20 mouse cellular contexts compared by ENCODE assay signal in the genomic region with DNA sequence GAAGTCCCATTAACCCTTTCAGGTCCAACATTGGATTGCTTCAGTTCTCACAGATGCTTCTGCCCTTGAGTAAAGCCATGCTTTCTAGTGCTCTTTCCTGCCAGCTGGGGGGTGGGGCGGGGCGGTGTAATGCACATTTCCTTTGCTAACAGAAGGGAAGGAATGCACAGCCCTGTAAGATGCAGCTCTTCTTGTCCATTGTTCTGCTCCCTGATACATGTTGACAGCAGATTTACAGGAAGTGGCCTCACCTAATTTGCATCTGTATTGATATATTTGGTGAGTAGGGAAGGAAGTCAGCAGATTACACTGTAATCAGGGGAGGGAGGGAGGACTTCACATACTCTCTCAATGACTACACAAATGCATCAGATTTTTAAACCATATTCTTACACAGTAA.
DNase-seq lines count a peak whose midpoint lies in the region; ATAC-seq and TF ChIP-seq lines count a peak whose summit lies in the region.
"Had no signal": no experiment of that assay in that cellular context is flagged by ENCODE, and none has a peak within 500 bp of the region (broad histone marks: within the 10 kb centered on the region; RNA-seq: fewer than 3 reads in every experiment).

No protein-coding gene starts in this region.

- H3K27ac ChIP-seq in liver, embryonic 11.5 days (ENCODE audit: low read depth, low read length): no peak overlapping the region
- H3K27ac ChIP-seq in heart, adult 2 months: no peak overlapping the region
- H3K27ac ChIP-seq: embryonic facial prominence, embryonic 13.5 days; limb, embryonic 12.5 days; stomach, postnatal 0 days had no signal

- intact Hi-C loops in heart, adult 2 months (cut with DNase I): loop anchor here (5.0 to 10.0 kb wide), 3 partner anchors 233 to 985 kb away; no protein-coding TSS in a partner anchor

- no peaks in the 10 kb centered on the region for H3K9me3 ChIP-seq in liver, embryonic 11.5 days (ENCODE audit: control insufficient read depth, low read length)
- H3K9me3 ChIP-seq: embryonic facial prominence, embryonic 13.5 days; G1E; heart, embryonic 12.5 days; limb, embryonic 12.5 days had no signal

- DNase-seq in liver: peak; percentile 23
- no peak for DNase-seq in liver, embryonic 11.5 days (ENCODE audit: low spot score)
- DNase-seq in ES-CJ7 (ENCODE audit: low read depth, low spot score): peak; percentile 57
- DNase-seq in lung, postnatal 4 days: peak; percentile 28 to 60
- DNase-seq in T-cell, adult 2 months (ENCODE audit: low spot score): no peak
- no peak for DNase-seq in layer of hippocampus, adult 9-11 months
- DNase-seq in heart, adult 2 months: no peak
- DNase-seq: adrenal gland, postnatal 10 days; B cell, adult 2 months; cerebellum, adult 18-20 months; gastrocnemius, postnatal 25 days; kidney, adult 18-20 months; kidney, postnatal 25 days had no signal

- no peak overlapping the region for H3K4me2 ChIP-seq in liver, embryonic 11.5 days
- H3K4me2 ChIP-seq: embryonic facial prominence, embryonic 13.5 days; heart, embryonic 12.5 days; limb, embryonic 12.5 days; midbrain, embryonic 11.5 days had no signal

- no peaks in the 10 kb centered on the region for H3K27me3 ChIP-seq in liver, embryonic 11.5 days (replicated peaks; ENCODE audit: control insufficient read depth, insufficient read depth, low read length)
- no peaks in the 10 kb centered on the region for H3K27me3 ChIP-seq in heart, adult 2 months (ENCODE audit: control insufficient read depth, insufficient read depth, low read length)
- H3K27me3 ChIP-seq: embryonic facial prominence, embryonic 13.5 days; limb, embryonic 12.5 days had no signal

- no peak for TF ChIP-seq POLR2A in heart, adult 2 months (IDR thresholded peaks at IDR 0.05; ENCODE audit: insufficient read depth, low read depth, low read length)

- no peaks in the 10 kb centered on the region for H3K79me2 ChIP-seq in heart, adult 2 months (replicated peaks; ENCODE audit: control insufficient read depth, insufficient read depth, low read length)

- no peak overlapping the region for H3K4me3 ChIP-seq in liver, embryonic 11.5 days (ENCODE audit: low read depth, low read length)
- H3K4me3 ChIP-seq in heart, adult 2 months: no peak overlapping the region
- H3K4me3 ChIP-seq: embryonic facial prominence, embryonic 13.5 days; heart, embryonic 12.5 days; limb, embryonic 12.5 days had no signal

- no peak for TF ChIP-seq EP300 in heart, adult 2 months (IDR thresholded peaks at IDR 0.05; ENCODE audit: insufficient read depth, low read depth, low read length)

- H3K36me3 ChIP-seq in liver, embryonic 11.5 days (ENCODE audit: control insufficient read depth, insufficient read depth, low read length): no peaks in the 10 kb centered on the region
- no peaks in the 10 kb centered on the region for H3K36me3 ChIP-seq in heart, adult 2 months (ENCODE audit: control insufficient read depth, insufficient read depth, low read length)
- H3K36me3 ChIP-seq: embryonic facial prominence, embryonic 13.5 days; G1E; heart, embryonic 12.5 days; limb, embryonic 12.5 days had no signal

- ATAC-seq in liver, embryonic 11.5 days (replicated peaks; ENCODE audit: low FRiP score): no peak
- peak; percentile 82 for ATAC-seq in granulocyte monocyte progenitor cell, adult 5-6 weeks (replicated peaks; ENCODE audit: poor library complexity, severe bottlenecking)

- TF ChIP-seq CTCF in heart, adult 2 months (IDR thresholded peaks at IDR 0.05): no peak

- no peak overlapping the region for H3K9ac ChIP-seq in liver, embryonic 11.5 days (ENCODE audit: low read depth, low read length)
- no peak overlapping the region for H3K9ac ChIP-seq in heart, adult 2 months (ENCODE audit: low read depth, low read length)
- H3K9ac ChIP-seq: embryonic facial prominence, embryonic 13.5 days; heart, embryonic 12.5 days; limb, embryonic 12.5 days had no signal

- WGBS in liver, embryonic 11.5 days: 61% methylated on average over 2 of the region's 2 CpGs
- 50% methylated on average over 2 of the region's 2 CpGs for WGBS in heart, adult 2 months

- H3K4me1 ChIP-seq in liver, embryonic 11.5 days (replicated peaks; ENCODE audit: control insufficient read depth, insufficient read depth, low read length): no peaks in the 10 kb centered on the region
- no peaks in the 10 kb centered on the region for H3K4me1 ChIP-seq in heart, adult 2 months (ENCODE audit: control insufficient read depth, insufficient read depth, low read length)

Comparison
In these comparisons a context has a peak if more than half of its experiments do, and no peak if none do; other contexts are left out.
1. DNase-seq: peak in liver (single experiment), ES-CJ7 (single experiment) and lung, postnatal 4 days (2 of 2); none in liver, embryonic 11.5 days (single experiment), T-cell, adult 2 months (single experiment), layer of hippocampus, adult 9-11 months (single experiment) and heart, adult 2 months (0 of 2).